Mouse (Mus musculus) WW6 (cell line): Measurements from ENCODE around the gene Zfp146.
A peak's percentile ranks its signal among the peaks of the same experiment; 100 is the strongest.
"Not testable (repeated sequence)": the region's sequence is repeated elsewhere in the genome, so short reads cannot be mapped to it uniquely, and the experiment has no call there.

ENCODE experiments used
- DNase-seq: peaks from one replicate; pipeline ENCODE4 v3.0.0-alpha.2; 2013; ENCODE audit warnings: low read depth, low spot score

Zfp146 gene

GRCm38 (mm10) chr7:30192088-30192487 lies 22.5 kb upstream of the Zfp146 start:
- no peak for DNase-seq

GRCm38 (mm10) chr7:30189116-30189491 lies 19.6 kb upstream of the Zfp146 start:
- no peak for DNase-seq

- no peak for DNase-seq
These were observed 19.0 kb upstream of the Zfp146 start for GRCm38 (mm10) chr7:30188344-30189115.

- DNase-seq = no peak
These were observed 15.2 kb upstream of the Zfp146 start for GRCm38 (mm10) chr7:30184641-30185348.

- peak; percentile 89 for DNase-seq
These were observed 14.3 kb upstream of the Zfp146 start, which contains the start of gene Cox7a1 for GRCm38 (mm10) chr7:30183879-30184289. Gene Cox7a1, plus strand, starts transcription at chr7:30184144.

- not testable (repeated sequence) for DNase-seq
These were observed 13.6 kb upstream of the Zfp146 start for GRCm38 (mm10) chr7:30183189-30183588.

GRCm38 (mm10) chr7:30181929-30182328 lies 12.4 kb upstream of the Zfp146 start:
- DNase-seq = not testable (repeated sequence)

GRCm38 (mm10) chr7:30181308-30181707 lies 11.8 kb upstream of the Zfp146 start:
- no peak for DNase-seq

- DNase-seq = no peak
These were observed 8.7 kb upstream of the Zfp146 start for GRCm38 (mm10) chr7:30178256-30178655.

- DNase-seq = no peak
These were observed 6.9 kb upstream of the Zfp146 start for GRCm38 (mm10) chr7:30176474-30176873.

GRCm38 (mm10) chr7:30170283-30170951 lies 867 bp upstream of the Zfp146 start:
- DNase-seq = no peak

GRCm38 (mm10) chr7:30168914-30169582 lies 502 bp downstream of the Zfp146 start:
- no peak for DNase-seq

- DNase-seq = no peak
These were observed 4.8 kb downstream of the Zfp146 start for GRCm38 (mm10) chr7:30164745-30165144.

- no peak for DNase-seq
These were observed 6.4 kb downstream of the Zfp146 start for GRCm38 (mm10) chr7:30163113-30163512.

- DNase-seq = peak; percentile 61
These were observed 14.0 kb downstream of the Zfp146 start for GRCm38 (mm10) chr7:30155507-30155906.

- no peak for DNase-seq
These were observed 15.5 kb downstream of the Zfp146 start for GRCm38 (mm10) chr7:30154040-30154439.

GRCm38 (mm10) chr7:30147011-30147410 lies 22.5 kb downstream of the Zfp146 start:
- DNase-seq = no peak

GRCm38 (mm10) chr7:30143555-30144209 lies 25.9 kb downstream of the Zfp146 start:
- peak; percentile 82 for DNase-seq

GRCm38 (mm10) chr7:30143170-30143554 lies 26.4 kb downstream of the Zfp146 start:
- no peak for DNase-seq

- DNase-seq = no peak
These were observed 32.7 kb downstream of the Zfp146 start for GRCm38 (mm10) chr7:30136826-30137225.

- DNase-seq = no peak
These were observed 37.2 kb downstream of the Zfp146 start for GRCm38 (mm10) chr7:30132396-30132795.
